Mouse (Mus musculus): ENCODE data around the gene Mogat2.

DNA sequence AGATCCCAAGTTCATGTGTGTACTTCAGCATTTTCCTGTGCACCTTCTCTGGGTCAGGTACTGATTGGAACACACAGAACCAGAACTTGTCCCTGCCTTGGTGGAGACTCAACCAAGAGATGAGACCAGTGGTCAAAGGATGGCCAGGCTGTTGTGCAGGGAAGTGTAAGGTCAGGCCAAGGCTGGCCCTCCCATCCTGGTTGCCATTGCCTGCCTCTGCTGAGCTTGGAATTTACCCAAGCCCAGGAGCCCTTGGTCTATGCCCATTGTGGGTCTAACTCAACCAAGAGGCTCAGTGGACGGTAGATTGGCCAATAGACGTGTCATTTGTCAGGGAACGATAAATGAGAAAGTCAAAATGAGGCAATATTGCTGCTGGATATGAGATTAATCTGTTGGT is 53.0 kb downstream of the Mogat2 start:
- TF ChIP-seq CTCF (IDR thresholded peaks at IDR 0.05) (no peak), EP300 (IDR thresholded peaks at IDR 0.05) (no peak)
